Mouse (Mus musculus) forebrain, embryonic 14.5 days (tissue): ENCODE measurements around the gene Fam172a. TPM values are rescaled to one million over a fixed set of nuclear protein-coding genes. Genes with fewer than 3 reads are reported as not detected.

Source experiments
- ATAC-seq: fragments of 200-750 bp; cut with Nextera tagmentation; 2 replicates; pipeline ENCODE4 v1.8.0; 2017; ENCODE audit warnings: mild to moderate bottlenecking, moderate library complexity
- DNase-seq: peaks from one replicate; pipeline ENCODE4 v3.0.0-alpha.2; 2015; ENCODE audit warnings: low spot score
- H3K27ac ChIP-seq: fragments of 300-500 bp; sonication (generic); 2 replicates; pipeline ENCODE4 v1.5.1; 2014; ENCODE audit warnings: low read depth, mild to moderate bottlenecking, control low read depth, low read length, moderate library complexity
- H3K27me3 ChIP-seq: fragments of 300-500 bp; sonication (generic); replicated peaks from 2 replicates; pipeline ENCODE4 v1.6.1; 2014; ENCODE audit warnings: low read length, control low read depth, mixed read lengths; ENCODE audit not compliant: control insufficient read depth, insufficient read depth
- H3K36me3 ChIP-seq: fragments of 300-500 bp; sonication (generic); 2 replicates; pipeline ENCODE4 v1.6.1; 2014; ENCODE audit warnings: low read length, control low read depth; ENCODE audit not compliant: control insufficient read depth, insufficient read depth
- H3K4me1 ChIP-seq: fragments of 300-500 bp; sonication (generic); 2 replicates; pipeline ENCODE4 v1.6.1; 2014; ENCODE audit warnings: antibody characterized with exemption, low read length, control low read depth; ENCODE audit not compliant: control insufficient read depth, insufficient read depth
- H3K4me2 ChIP-seq: fragments of 300-500 bp; sonication (generic); 2 replicates; pipeline ENCODE4 v1.6.1; 2014; ENCODE audit warnings: mild to moderate bottlenecking, control low read depth, low read length
- H3K4me3 ChIP-seq: fragments of 300-500 bp; sonication (generic); 2 replicates; pipeline ENCODE4 v1.5.1; 2014; ENCODE audit warnings: low read depth, low read length, control low read depth
- H3K9ac ChIP-seq: fragments of 300-500 bp; sonication (generic); 2 replicates; pipeline ENCODE4 v1.6.1; 2014; ENCODE audit warnings: mild to moderate bottlenecking, low read length, control low read depth, moderate library complexity
- H3K9me3 ChIP-seq: fragments of 300-500 bp; sonication (generic); replicated peaks from 2 replicates; pipeline ENCODE4 v1.6.1; 2016; ENCODE audit warnings: low read length, control low read depth, mixed read lengths; ENCODE audit not compliant: control insufficient read depth
- WGBS: fragments of 180-500 bp; shearing (Covaris S2); extraction: QIAGEN DNeasy Blood & Tissue Kit; methylation state at CpG from one replicate; pipeline ENCODE4 v1.1.7; 2014; 5-methylcytosine and 5-hydroxymethylcytosine counted together
- polyA plus RNA-seq: library from polyadenylated mRNA; unstranded; fragments of >200 nt; fragmentation: Nextera tagmentation; extraction: Ambion mirVana; gene quantifications from 2 replicates; pipeline ENCODE4 v1.2.1, GENCODE M21; 2014

Fam172a gene
- polyA plus RNA-seq, 1 experiment from 2014 or later: 49.5 TPM

GRCm38 (mm10) chr13:77900843-77901242 is 199.0 kb downstream of the Fam172a start:
- H3K36me3 ChIP-seq: no peaks in the 10 kb centered on the region
- DNase-seq: no peak
- ATAC-seq: peak; percentile 52; the same call in 1 of the 2 replicates
- H3K4me2 ChIP-seq: no peak overlapping the region
- no peak overlapping the region for H3K4me3 ChIP-seq
- H3K4me1 ChIP-seq: no peaks in the 10 kb centered on the region
- no peaks in the 10 kb centered on the region for H3K9me3 ChIP-seq
- H3K9ac ChIP-seq: no peak overlapping the region
- no peak overlapping the region for H3K27ac ChIP-seq
- H3K27me3 ChIP-seq: no peaks in the 10 kb centered on the region

DNA sequence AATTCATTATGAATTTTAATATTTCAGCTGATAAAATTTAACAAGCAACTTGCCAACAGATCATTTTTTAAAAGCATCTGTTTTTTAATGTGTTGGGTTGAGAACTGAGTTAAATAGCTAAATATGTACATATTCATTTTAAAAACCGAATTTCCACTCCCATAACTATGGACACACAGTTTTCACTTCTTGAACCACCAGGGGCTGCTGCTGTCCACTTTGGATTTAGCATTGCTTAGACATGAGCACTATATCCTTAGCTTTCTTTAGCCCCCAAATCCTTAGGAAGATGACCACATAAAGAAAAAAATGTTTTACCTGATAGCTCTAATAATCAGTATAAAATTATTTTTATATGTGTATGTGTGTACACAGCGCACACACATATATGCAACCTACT is 207.4 kb downstream of the Fam172a start:
- no peak for DNase-seq
- H3K27ac ChIP-seq: no peak overlapping the region
- H3K4me3 ChIP-seq: no peak overlapping the region
- H3K9ac ChIP-seq: no peak overlapping the region
- no peak for ATAC-seq
- no peaks in the 10 kb centered on the region for H3K4me1 ChIP-seq
- H3K27me3 ChIP-seq: no peaks in the 10 kb centered on the region
- H3K9me3 ChIP-seq: no peaks in the 10 kb centered on the region
- 85% methylated on average over 2 of the region's 2 CpGs for WGBS
- H3K4me2 ChIP-seq: no peak overlapping the region
- no peaks in the 10 kb centered on the region for H3K36me3 ChIP-seq

- H3K4me2 ChIP-seq: no peak overlapping the region
- H3K9ac ChIP-seq: no peak overlapping the region
- H3K27me3 ChIP-seq: no peaks in the 10 kb centered on the region
- no peak overlapping the region for H3K4me3 ChIP-seq
- no peaks in the 10 kb centered on the region for H3K36me3 ChIP-seq
- no peaks in the 10 kb centered on the region for H3K9me3 ChIP-seq
- 87% methylated on average over 2 of the region's 2 CpGs for WGBS
- H3K4me1 ChIP-seq: no peaks in the 10 kb centered on the region
- no peak for ATAC-seq
- no peak overlapping the region for H3K27ac ChIP-seq
- no peak for DNase-seq
These were observed 221.0 kb downstream of the Fam172a start for GRCm38 (mm10) chr13:77922834-77923233.

DNA sequence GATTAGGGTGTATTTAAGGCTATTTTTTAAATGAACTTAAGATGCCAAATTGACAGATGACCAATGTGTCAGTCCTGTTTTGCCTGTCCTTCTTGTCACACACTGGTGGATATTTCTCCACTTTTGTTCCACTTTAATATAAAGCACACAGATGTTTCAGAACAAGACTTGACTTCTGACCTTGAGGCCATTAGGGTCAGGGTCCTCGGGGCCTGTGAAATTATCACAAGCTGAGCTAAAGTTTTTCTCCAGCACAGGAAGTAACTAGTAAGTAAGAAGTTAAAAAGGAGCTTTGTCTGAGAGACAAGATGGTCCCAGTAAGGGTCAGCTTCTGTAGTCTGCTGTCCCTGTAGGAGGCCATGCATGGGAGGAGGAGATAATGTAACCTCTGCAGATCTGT is 255.8 kb downstream of the Fam172a start:
- Histone ChIP-seq H3K27me3 (no peaks in the 10 kb centered on the region), H3K4me2 (no peak overlapping the region), H3K9me3 (no peaks in the 10 kb centered on the region), H3K27ac (no peak overlapping the region), H3K9ac (no peak overlapping the region), H3K4me1 (no peaks in the 10 kb centered on the region; the same call in 1 of the 2 replicates), H3K36me3 (no peaks in the 10 kb centered on the region), H3K4me3 (no peak overlapping the region)
- ATAC-seq: no peak
- 20% methylated on average over 1 of the region's 1 CpGs for WGBS
- DNase-seq: no peak

DNA sequence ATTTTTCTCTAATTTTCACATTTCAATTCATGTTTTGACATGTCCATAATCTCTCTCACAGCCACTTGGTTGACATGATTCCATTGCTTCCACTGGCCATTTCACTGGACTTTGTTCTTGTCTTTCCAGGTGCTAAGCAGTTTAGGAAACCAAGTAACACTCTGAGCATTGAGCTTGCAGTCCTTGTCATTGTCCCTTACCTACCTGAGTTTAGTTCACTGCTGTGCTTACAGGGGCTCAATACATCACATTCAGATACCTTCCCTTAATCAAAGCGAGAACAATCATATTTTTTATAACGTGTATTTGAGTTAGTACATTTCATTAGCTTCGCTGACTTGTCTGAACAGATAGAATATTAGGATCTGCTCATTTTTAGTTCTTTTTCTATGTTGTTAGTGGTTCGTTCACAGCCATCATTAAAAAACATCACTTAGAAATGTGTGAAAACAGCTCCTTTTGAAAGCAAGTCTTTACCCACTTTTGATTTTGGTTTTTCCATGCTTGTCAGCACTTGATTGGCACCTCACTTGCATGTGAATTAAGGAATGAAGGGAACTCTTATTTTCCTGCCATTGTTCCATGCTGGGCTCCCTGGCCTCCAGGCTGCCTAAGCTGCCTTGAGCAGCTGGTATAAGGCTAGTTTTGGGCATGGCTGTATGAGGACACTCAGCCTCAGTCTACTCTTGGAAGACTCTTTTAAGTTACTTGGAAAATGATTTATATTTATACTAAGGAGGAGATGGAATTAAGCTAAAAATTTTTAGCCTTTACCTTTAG is 257.9 kb downstream of the Fam172a start:
- WGBS: 25% methylated on average over 4 of the region's 4 CpGs
- peaks cover 5% of the 10 kb centered on the region; the same call in 1 of the 2 replicates for H3K9me3 ChIP-seq
- no peak overlapping the region for H3K9ac ChIP-seq
- peak; percentile 77 for DNase-seq
- no peak overlapping the region for H3K4me3 ChIP-seq
- no peaks in the 10 kb centered on the region for H3K36me3 ChIP-seq
- no peaks in the 10 kb centered on the region; the same call in 1 of the 2 replicates for H3K4me1 ChIP-seq
- no peak overlapping the region for H3K27ac ChIP-seq
- H3K4me2 ChIP-seq: no peak overlapping the region
- no peaks in the 10 kb centered on the region for H3K27me3 ChIP-seq
- ATAC-seq: peak; percentile 92

DNA sequence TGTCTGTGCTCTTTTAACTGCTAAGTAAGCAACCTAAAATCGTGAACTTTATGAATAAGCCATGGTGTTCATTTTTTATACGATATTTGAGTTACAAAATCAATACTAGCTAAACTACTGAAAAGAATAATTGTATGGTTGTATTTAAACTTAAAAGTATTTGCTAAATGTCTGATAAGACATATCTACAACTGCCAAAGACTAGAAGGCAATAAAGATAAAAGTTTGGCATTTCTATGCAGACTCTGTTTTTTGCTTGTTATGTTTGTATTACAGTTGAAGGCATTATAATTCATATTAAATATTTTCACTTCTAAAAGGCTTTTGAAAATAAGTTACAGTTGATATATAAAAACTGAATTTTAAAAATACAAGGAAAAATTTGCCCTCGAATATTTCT is 274.4 kb downstream of the Fam172a start:
- Histone ChIP-seq H3K27me3 (no peaks in the 10 kb centered on the region), H3K4me3 (no peak overlapping the region), H3K9me3 (no peaks in the 10 kb centered on the region), H3K4me2 (no peak overlapping the region), H3K27ac (no peak overlapping the region), H3K9ac (no peak overlapping the region), H3K36me3 (no peaks in the 10 kb centered on the region), H3K4me1 (no peaks in the 10 kb centered on the region)
- ATAC-seq: no peak
- no peak for DNase-seq
- WGBS: 86% methylated on average over 3 of the region's 3 CpGs

- no peaks in the 10 kb centered on the region for H3K27me3 ChIP-seq
- H3K9me3 ChIP-seq: no peaks in the 10 kb centered on the region
- 69% methylated on average over 1 of the region's 1 CpGs for WGBS
- no peaks in the 10 kb centered on the region for H3K4me1 ChIP-seq
- ATAC-seq: no peak
- H3K27ac ChIP-seq: no peak overlapping the region
- no peak for DNase-seq
- H3K36me3 ChIP-seq: no peaks in the 10 kb centered on the region
- H3K9ac ChIP-seq: no peak overlapping the region
- no peak overlapping the region for H3K4me3 ChIP-seq
- H3K4me2 ChIP-seq: no peak overlapping the region
These were observed 275.3 kb downstream of the Fam172a start for GRCm38 (mm10) chr13:77977121-77977520.

GRCm38 (mm10) chr13:77982105-77982851 is 280.4 kb downstream of the Fam172a start:
- no peaks in the 10 kb centered on the region for H3K27me3 ChIP-seq
- H3K27ac ChIP-seq: peak overlapping the region; percentile 71; the same call in 1 of the 2 replicates
- no peak overlapping the region for H3K4me2 ChIP-seq
- 22% methylated on average over 5 of the region's 5 CpGs for WGBS
- no peak overlapping the region for H3K9ac ChIP-seq
- H3K4me1 ChIP-seq: no peaks in the 10 kb centered on the region
- no peaks in the 10 kb centered on the region for H3K36me3 ChIP-seq
- ATAC-seq (peak; percentile 86), DNase-seq (peak; percentile 89)
- no peak overlapping the region for H3K4me3 ChIP-seq
- H3K9me3 ChIP-seq: no peaks in the 10 kb centered on the region

- no peaks in the 10 kb centered on the region for H3K36me3 ChIP-seq
- no peaks in the 10 kb centered on the region for H3K9me3 ChIP-seq
- no peak overlapping the region; the same call in 1 of the 2 replicates for H3K27ac ChIP-seq
- no peak overlapping the region for H3K9ac ChIP-seq
- no peaks in the 10 kb centered on the region for H3K4me1 ChIP-seq
- 45% methylated on average over 2 of the region's 2 CpGs for WGBS
- H3K4me2 ChIP-seq: no peak overlapping the region
- H3K4me3 ChIP-seq: no peak overlapping the region
- no peaks in the 10 kb centered on the region for H3K27me3 ChIP-seq
- ATAC-seq (peak; percentile 49), DNase-seq (peak; percentile 59)
These were observed 281.0 kb downstream of the Fam172a start for GRCm38 (mm10) chr13:77982852-77983202.
